Mouse (Mus musculus) forebrain, embryonic 14.5 days (tissue): ENCODE results near the gene Rubcnl. TPM values are rescaled to one million over a fixed set of nuclear protein-coding genes. Genes with fewer than 3 reads are reported as not detected.

Experiments used
- ATAC-seq: fragments of 200-750 bp; cut with Nextera tagmentation; 2 replicates; pipeline ENCODE4 v1.8.0; 2017; ENCODE audit warnings: mild to moderate bottlenecking, moderate library complexity
- DNase-seq: peaks from one replicate; pipeline ENCODE4 v3.0.0-alpha.2; 2015; ENCODE audit warnings: low spot score
- H3K27ac ChIP-seq: fragments of 300-500 bp; sonication (generic); 2 replicates; pipeline ENCODE4 v1.5.1; 2014; ENCODE audit warnings: low read depth, mild to moderate bottlenecking, control low read depth, low read length, moderate library complexity
- H3K27me3 ChIP-seq: fragments of 300-500 bp; sonication (generic); replicated peaks from 2 replicates; pipeline ENCODE4 v1.6.1; 2014; ENCODE audit warnings: low read length, control low read depth, mixed read lengths; ENCODE audit not compliant: control insufficient read depth, insufficient read depth
- H3K36me3 ChIP-seq: fragments of 300-500 bp; sonication (generic); 2 replicates; pipeline ENCODE4 v1.6.1; 2014; ENCODE audit warnings: low read length, control low read depth; ENCODE audit not compliant: control insufficient read depth, insufficient read depth
- H3K4me1 ChIP-seq: fragments of 300-500 bp; sonication (generic); 2 replicates; pipeline ENCODE4 v1.6.1; 2014; ENCODE audit warnings: antibody characterized with exemption, low read length, control low read depth; ENCODE audit not compliant: control insufficient read depth, insufficient read depth
- H3K4me2 ChIP-seq: fragments of 300-500 bp; sonication (generic); 2 replicates; pipeline ENCODE4 v1.6.1; 2014; ENCODE audit warnings: mild to moderate bottlenecking, control low read depth, low read length
- H3K4me3 ChIP-seq: fragments of 300-500 bp; sonication (generic); 2 replicates; pipeline ENCODE4 v1.5.1; 2014; ENCODE audit warnings: low read depth, low read length, control low read depth
- H3K9ac ChIP-seq: fragments of 300-500 bp; sonication (generic); 2 replicates; pipeline ENCODE4 v1.6.1; 2014; ENCODE audit warnings: mild to moderate bottlenecking, low read length, control low read depth, moderate library complexity
- H3K9me3 ChIP-seq: fragments of 300-500 bp; sonication (generic); replicated peaks from 2 replicates; pipeline ENCODE4 v1.6.1; 2016; ENCODE audit warnings: low read length, control low read depth, mixed read lengths; ENCODE audit not compliant: control insufficient read depth
- WGBS: fragments of 180-500 bp; shearing (Covaris S2); extraction: QIAGEN DNeasy Blood & Tissue Kit; methylation state at CpG from one replicate; pipeline ENCODE4 v1.1.7; 2014; 5-methylcytosine and 5-hydroxymethylcytosine counted together
- polyA plus RNA-seq: library from polyadenylated mRNA; unstranded; fragments of >200 nt; fragmentation: Nextera tagmentation; extraction: Ambion mirVana; gene quantifications from 2 replicates; pipeline ENCODE4 v1.2.1, GENCODE M21; 2014

Rubcnl gene
- 0.19 and 0.30 TPM in 2 replicates for polyA plus RNA-seq

- Histone ChIP-seq H3K9me3 (no peaks in the 10 kb centered on the region), H3K4me3 (peak within 1 kb of the TSS; percentile 42), H3K4me2 (peak within 1 kb of the TSS; percentile 90), H3K4me1 (no peaks in the 10 kb centered on the region), H3K9ac (peak within 1 kb of the TSS; percentile 60), H3K27me3 (no peaks in the 10 kb centered on the region), H3K36me3 (no peaks in the 10 kb centered on the region), H3K27ac (no peak within 1 kb of the TSS)
- ATAC-seq (peak; percentile 79), DNase-seq (peak; percentile 91)
- WGBS: 3% methylated on average over 49 of the region's 49 CpGs
These were observed at the start of gene Rubcnl for GRCm38 (mm10) chr14:75015856-75016714. TSS of gene Rubcnl (plus strand) at chr14:75016027.

GRCm38 (mm10) chr14:74972216-74972615, 43.6 kb upstream of the Rubcnl start:
- WGBS: 80% methylated on average over 3 of the region's 3 CpGs
- ATAC-seq (no peak), DNase-seq (no peak)
- Histone ChIP-seq H3K9ac (no peak overlapping the region), H3K4me2 (no peak overlapping the region), H3K27me3 (no peaks in the 10 kb centered on the region), H3K4me1 (no peaks in the 10 kb centered on the region), H3K9me3 (no peaks in the 10 kb centered on the region), H3K27ac (no peak overlapping the region), H3K36me3 (no peaks in the 10 kb centered on the region), H3K4me3 (no peak overlapping the region)

- Histone ChIP-seq H3K27ac (no peak overlapping the region), H3K27me3 (no peaks in the 10 kb centered on the region), H3K4me3 (no peak overlapping the region), H3K4me2 (no peak overlapping the region), H3K4me1 (no peaks in the 10 kb centered on the region), H3K36me3 (no peaks in the 10 kb centered on the region), H3K9ac (no peak overlapping the region), H3K9me3 (no peaks in the 10 kb centered on the region)
- ATAC-seq (no peak), DNase-seq (no peak)
- WGBS: 88% methylated on average over 5 of the region's 5 CpGs
These were observed 43.1 kb upstream of the Rubcnl start for GRCm38 (mm10) chr14:74972687-74973086.

- Histone ChIP-seq H3K4me2 (no peak overlapping the region), H3K4me1 (no peaks in the 10 kb centered on the region), H3K9ac (no peak overlapping the region), H3K9me3 (no peaks in the 10 kb centered on the region), H3K4me3 (no peak overlapping the region), H3K36me3 (no peaks in the 10 kb centered on the region), H3K27ac (no peak overlapping the region), H3K27me3 (no peaks in the 10 kb centered on the region)
- WGBS: 75% methylated on average over 10 of the region's 10 CpGs
- ATAC-seq (no peak), DNase-seq (no peak)
These were observed 41.6 kb upstream of the Rubcnl start for GRCm38 (mm10) chr14:74974136-74974651.

- no peaks in the 10 kb centered on the region for H3K9me3 ChIP-seq
- no peaks in the 10 kb centered on the region for H3K4me1 ChIP-seq
- no peak overlapping the region for H3K9ac ChIP-seq
- H3K36me3 ChIP-seq: no peaks in the 10 kb centered on the region
- no peaks in the 10 kb centered on the region for H3K27me3 ChIP-seq
- WGBS: 73% methylated on average over 6 of the region's 6 CpGs
- no peak overlapping the region for H3K4me3 ChIP-seq
- ATAC-seq: no peak
- DNase-seq: no peak
- H3K4me2 ChIP-seq: no peak overlapping the region
- H3K27ac ChIP-seq: no peak overlapping the region
These were observed 38.9 kb upstream of the Rubcnl start for GRCm38 (mm10) chr14:74976972-74977371.

GRCm38 (mm10) chr14:74981016-74981415, 34.8 kb upstream of the Rubcnl start:
- Histone ChIP-seq H3K27me3 (no peaks in the 10 kb centered on the region), H3K4me2 (no peak overlapping the region), H3K9me3 (no peaks in the 10 kb centered on the region), H3K27ac (no peak overlapping the region), H3K36me3 (no peaks in the 10 kb centered on the region), H3K4me3 (no peak overlapping the region), H3K4me1 (no peaks in the 10 kb centered on the region), H3K9ac (no peak overlapping the region)
- DNase-seq (no peak), ATAC-seq (no peak)
- WGBS: 71% methylated on average over 3 of the region's 3 CpGs

- Histone ChIP-seq H3K4me2 (no peak overlapping the region), H3K9ac (no peak overlapping the region), H3K4me3 (no peak overlapping the region), H3K27ac (no peak overlapping the region), H3K27me3 (no peaks in the 10 kb centered on the region), H3K9me3 (no peaks in the 10 kb centered on the region), H3K4me1 (no peaks in the 10 kb centered on the region), H3K36me3 (no peaks in the 10 kb centered on the region)
- ATAC-seq (no peak), DNase-seq (no peak)
- WGBS: 90% methylated on average over 5 of the region's 5 CpGs
These were observed 32.7 kb upstream of the Rubcnl start for GRCm38 (mm10) chr14:74983079-74983478.

GRCm38 (mm10) chr14:74984817-74985391, 30.9 kb upstream of the Rubcnl start:
- H3K4me3 ChIP-seq: no peak overlapping the region
- H3K9ac ChIP-seq: no peak overlapping the region
- H3K4me1 ChIP-seq: no peaks in the 10 kb centered on the region
- no peak overlapping the region for H3K27ac ChIP-seq
- H3K27me3 ChIP-seq: no peaks in the 10 kb centered on the region
- DNase-seq: no peak
- no peaks in the 10 kb centered on the region for H3K9me3 ChIP-seq
- H3K4me2 ChIP-seq: no peak overlapping the region
- ATAC-seq: no peak
- WGBS: 74% methylated on average over 7 of the region's 7 CpGs
- H3K36me3 ChIP-seq: no peaks in the 10 kb centered on the region

GRCm38 (mm10) chr14:74985658-74986057, 30.2 kb upstream of the Rubcnl start:
- Histone ChIP-seq H3K4me1 (no peaks in the 10 kb centered on the region), H3K9ac (no peak overlapping the region), H3K36me3 (no peaks in the 10 kb centered on the region), H3K27ac (no peak overlapping the region), H3K4me2 (no peak overlapping the region), H3K27me3 (no peaks in the 10 kb centered on the region), H3K4me3 (no peak overlapping the region), H3K9me3 (no peaks in the 10 kb centered on the region)
- ATAC-seq (no peak), DNase-seq (no peak)
- WGBS: 53% methylated on average over 4 of the region's 4 CpGs
